Mouse (Mus musculus): ENCODE measurements around the gene Prr14l.
"Not testable (repeated sequence)": the region's sequence is repeated elsewhere in the genome, so short reads cannot be mapped to it uniquely, and the experiment has no call there.

Gene Prr14l

DNA sequence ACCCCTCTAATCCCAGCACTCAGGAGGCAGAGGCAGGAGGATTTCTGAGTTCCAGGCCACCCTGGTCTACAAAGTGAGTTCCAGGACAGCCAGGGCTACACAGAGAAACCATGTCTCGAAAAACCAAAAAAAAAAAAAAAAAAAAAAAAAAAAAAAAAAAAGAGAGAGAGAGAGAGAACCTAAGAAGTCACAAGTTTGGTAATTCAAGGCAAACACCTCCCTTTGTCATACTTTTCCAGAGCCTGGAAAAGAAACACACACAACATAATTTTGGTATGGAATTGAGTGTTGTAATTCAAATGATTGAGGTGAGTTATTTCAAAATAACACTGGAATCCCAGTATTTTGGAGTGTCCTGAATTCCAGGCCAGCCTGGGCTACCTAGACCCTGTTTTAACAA is 67.6 kb downstream of the Prr14l start:
- not testable (repeated sequence) for DNase-seq (ENCODE audit: low read depth, low spot score)

GRCm38 (mm10) chr5:32785313-32785915 is 68.6 kb downstream of the Prr14l start, which contains the start of gene Pisd:
Gene Pisd, minus strand, starts transcription at chr5:32785646.
- DNase-seq (ENCODE audit: low read depth, low spot score): peak; percentile 97

DNA sequence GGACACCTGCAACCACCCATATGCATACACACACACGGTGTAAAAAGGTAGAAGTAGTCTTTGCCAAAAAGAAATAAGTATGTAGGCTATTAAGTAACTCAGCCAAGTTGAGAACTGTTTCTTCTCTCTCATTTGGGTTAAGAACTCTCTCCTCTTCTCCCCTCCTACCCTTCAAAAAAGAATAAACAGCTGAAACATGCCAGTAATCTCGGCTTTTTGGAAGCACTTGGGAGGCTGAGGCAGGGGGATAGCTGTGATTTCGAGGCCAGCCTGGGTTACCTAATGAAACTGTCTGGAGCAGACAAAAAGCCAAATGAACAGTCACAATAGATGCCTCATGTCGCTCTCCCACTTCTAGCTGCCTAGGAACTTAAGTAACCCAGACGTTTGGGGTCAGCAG is 69.3 kb downstream of the Prr14l start:
- DNase-seq (ENCODE audit: low read depth, low spot score): no peak

DNA sequence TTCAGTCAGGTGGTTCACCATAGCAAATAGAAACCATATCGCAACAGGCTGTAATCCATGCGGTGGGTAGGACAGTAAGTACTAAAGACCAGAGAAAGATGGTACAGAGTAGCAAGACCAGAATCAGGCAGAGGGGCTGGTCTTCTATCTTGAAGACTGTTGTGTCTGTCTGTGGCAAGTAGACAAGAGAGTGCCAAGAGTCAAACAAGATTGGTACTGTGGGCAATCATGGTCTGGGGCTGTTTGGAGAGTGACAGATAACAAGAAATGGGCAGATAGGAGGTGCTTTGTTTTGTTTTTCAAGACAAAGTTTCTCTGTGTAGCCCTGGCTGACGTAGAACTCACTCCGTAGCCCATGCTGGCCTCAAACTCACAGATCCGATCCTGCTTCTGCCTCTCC is 72.5 kb downstream of the Prr14l start:
- no peak for DNase-seq (ENCODE audit: low read depth, low spot score)

DNA sequence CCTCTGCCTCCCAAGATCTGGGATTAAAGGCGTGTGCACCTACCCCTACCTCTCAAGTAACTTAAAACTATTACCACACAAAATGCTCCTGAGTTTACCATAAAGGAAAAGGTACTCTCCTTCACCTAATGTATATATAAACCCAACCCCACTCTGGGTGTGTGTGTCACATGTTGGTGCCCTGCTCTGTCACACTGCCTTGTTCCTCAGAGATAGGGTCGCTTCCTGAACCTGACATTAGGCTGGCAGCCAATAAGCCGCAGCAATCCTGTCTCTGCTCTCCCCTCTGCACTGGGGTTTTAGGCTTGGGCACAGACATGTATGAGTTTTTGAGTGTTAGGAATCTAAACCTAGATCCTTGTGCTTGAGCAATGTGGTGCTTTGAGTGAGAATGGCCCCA is 75.9 kb downstream of the Prr14l start:
- no peak for DNase-seq (ENCODE audit: low read depth, low spot score)

GRCm38 (mm10) chr5:32772361-32772760 is 81.7 kb downstream of the Prr14l start:
- no peak for DNase-seq (ENCODE audit: low read depth, low spot score)

- peak; percentile 68 for DNase-seq (ENCODE audit: low read depth, low spot score)
Measured at GRCm38 (mm10) chr5:32767636-32768373, 86.3 kb downstream of the Prr14l start.

DNA sequence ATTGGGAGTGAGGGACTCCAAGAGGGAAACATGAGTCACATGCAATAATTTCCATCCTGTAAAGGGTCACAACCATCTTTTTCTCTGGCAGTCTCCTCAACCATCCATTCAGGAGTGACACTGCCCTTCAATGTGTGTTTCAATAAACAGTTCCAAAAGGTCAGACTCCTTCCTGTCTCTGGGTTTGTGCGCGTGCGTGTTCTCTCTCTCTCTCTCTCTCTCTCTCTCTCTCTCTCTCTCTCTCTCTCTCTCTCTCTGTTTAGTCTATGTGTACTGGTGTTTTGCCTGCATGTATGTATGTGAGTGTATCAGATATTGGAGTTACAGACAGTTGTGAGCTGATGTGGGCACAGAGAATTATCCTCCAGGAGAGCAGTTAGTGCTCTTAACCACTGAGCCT is 87.1 kb downstream of the Prr14l start:
- peak; percentile 62 for DNase-seq (ENCODE audit: low read depth, low spot score)

GRCm38 (mm10) chr5:32761566-32762140 is 92.4 kb downstream of the Prr14l start:
- no peak for DNase-seq (ENCODE audit: low read depth, low spot score)

DNA sequence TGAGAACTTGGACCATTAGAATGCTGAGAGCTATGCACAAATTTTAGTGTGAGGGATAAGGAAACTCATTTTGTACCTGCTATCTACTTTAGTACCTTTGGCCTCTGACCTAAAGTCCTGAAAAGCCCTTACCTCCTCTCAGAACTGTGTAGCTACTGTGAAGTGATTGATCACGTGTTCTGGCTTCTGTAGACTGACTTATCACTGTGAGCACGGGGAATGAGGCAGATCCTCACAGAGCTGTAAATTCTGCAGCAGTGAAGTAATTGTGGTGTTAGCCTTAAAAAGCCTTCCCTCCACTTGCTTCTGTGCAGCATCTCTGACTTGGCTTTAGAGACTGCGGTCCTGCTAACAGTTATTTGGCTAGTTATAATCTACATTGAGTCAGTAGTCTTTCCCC is 93.3 kb downstream of the Prr14l start:
- no peak for DNase-seq (ENCODE audit: low read depth, low spot score)

GRCm38 (mm10) chr5:32760352-32760751 is 93.7 kb downstream of the Prr14l start:
- not testable (repeated sequence) for DNase-seq (ENCODE audit: low read depth, low spot score)

DNA sequence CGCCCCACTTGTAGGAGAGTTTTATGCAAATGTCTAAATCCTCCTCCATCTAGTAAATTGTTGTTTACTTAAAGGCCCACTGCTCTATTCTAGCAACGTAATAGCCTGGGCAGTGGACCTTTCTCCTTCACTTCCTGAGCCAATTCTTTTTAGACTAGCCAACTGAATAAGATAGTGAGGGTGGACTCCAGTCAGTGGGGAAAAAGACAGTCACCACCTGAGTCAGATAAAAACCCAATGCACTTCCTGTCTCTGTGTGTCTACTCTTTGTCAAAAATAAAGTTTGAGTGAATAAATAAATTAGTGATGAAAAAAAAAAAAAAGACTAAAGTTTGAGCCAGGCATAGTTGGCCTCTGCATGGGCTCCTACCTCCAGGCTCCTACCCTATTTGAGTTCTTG is 94.4 kb downstream of the Prr14l start:
- DNase-seq (ENCODE audit: low read depth, low spot score): peak; percentile 42

GRCm38 (mm10) chr5:32756141-32756540 is 97.9 kb downstream of the Prr14l start:
- DNase-seq (ENCODE audit: low read depth, low spot score): no peak

- DNase-seq (ENCODE audit: low read depth, low spot score): no peak
Measured at GRCm38 (mm10) chr5:32751736-32752135, 102.3 kb downstream of the Prr14l start.

GRCm38 (mm10) chr5:32748936-32749335 is 105.1 kb downstream of the Prr14l start:
- DNase-seq (ENCODE audit: low read depth, low spot score): no peak

- DNase-seq (ENCODE audit: low read depth, low spot score): peak; percentile 64
Measured at GRCm38 (mm10) chr5:32747650-32748375, 106.2 kb downstream of the Prr14l start.

GRCm38 (mm10) chr5:32745705-32746655 is 108.1 kb downstream of the Prr14l start:
- no peak for DNase-seq (ENCODE audit: low read depth, low spot score)

DNA sequence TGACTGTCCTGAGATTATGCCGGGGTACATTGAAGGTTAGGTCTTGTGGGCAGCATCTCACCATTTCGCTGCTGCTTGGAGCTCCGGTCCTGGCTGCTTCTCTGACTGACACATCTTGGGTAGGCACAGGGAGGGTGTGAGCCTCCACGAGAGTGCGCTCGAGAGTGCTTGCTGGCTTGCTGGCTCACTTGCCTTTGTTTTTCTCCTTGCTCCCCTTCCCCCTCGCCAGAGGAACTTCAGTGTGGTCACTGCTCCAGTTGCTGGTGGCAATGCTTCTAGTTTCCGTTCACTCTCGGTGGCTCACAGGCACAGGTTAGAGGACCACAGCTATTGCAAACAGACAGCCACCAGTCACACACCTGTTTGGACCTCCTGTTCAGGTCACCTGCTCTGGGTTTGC is 111.9 kb downstream of the Prr14l start:
- peak; percentile 14 for DNase-seq (ENCODE audit: low read depth, low spot score)

GRCm38 (mm10) chr5:32741377-32741776 is 112.7 kb downstream of the Prr14l start:
- DNase-seq (ENCODE audit: low read depth, low spot score): not testable (repeated sequence)

DNA sequence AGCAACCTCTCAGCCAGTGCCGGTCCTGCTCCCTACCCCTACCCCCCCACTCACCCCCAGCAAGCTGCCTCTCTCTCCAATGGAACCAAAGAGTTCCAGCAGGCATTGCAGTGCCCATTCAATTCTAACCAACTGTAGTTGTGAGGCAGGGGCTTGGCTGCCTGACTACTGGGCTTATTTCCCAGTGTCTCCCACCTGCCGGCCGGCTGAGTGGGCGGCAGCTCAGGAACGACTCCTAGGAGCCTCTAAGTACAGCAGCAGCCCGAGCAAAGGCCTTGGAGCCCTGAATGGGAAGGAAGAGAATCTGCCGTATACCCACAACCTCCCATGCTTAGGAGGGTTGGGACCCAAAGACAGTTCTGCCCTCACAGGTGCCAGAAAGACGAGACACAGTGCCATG is 113.2 kb downstream of the Prr14l start:
- not testable (repeated sequence) for DNase-seq (ENCODE audit: low read depth, low spot score)

GRCm38 (mm10) chr5:32740138-32740537 is 113.9 kb downstream of the Prr14l start:
- DNase-seq (ENCODE audit: low read depth, low spot score): no peak
